Mouse (Mus musculus) embryonic facial prominence, embryonic 11.5 days (tissue): ENCODE measurements around the gene Parm1. TPM values are rescaled to one million over a fixed set of nuclear protein-coding genes. Genes with fewer than 3 reads are reported as not detected.

ENCODE experiments used
- ATAC-seq: fragments of 200-750 bp; cut with Nextera tagmentation; replicated peaks from 2 replicates; pipeline ENCODE4 v1.8.0; 2017; ENCODE audit warnings: low read depth; ENCODE audit not compliant: insufficient number of reproducible peaks, low FRiP score, low TSS enrichment
- DNase-seq: peaks from one replicate; pipeline ENCODE4 v3.0.0-alpha.2; 2015; ENCODE audit warnings: low spot score
- H3K27ac ChIP-seq: fragments of 300-500 bp; sonication (generic); replicated peaks from 2 replicates; pipeline ENCODE4 v1.5.1; 2014; ENCODE audit warnings: mild to moderate bottlenecking, low read depth, low read length, control low read depth
- H3K27me3 ChIP-seq: fragments of 300-500 bp; sonication (generic); 2 replicates; pipeline ENCODE4 v1.6.1; 2014; ENCODE audit warnings: mild to moderate bottlenecking, low read length, moderate library complexity, mixed read lengths; ENCODE audit not compliant: control insufficient read depth, insufficient read depth
- H3K36me3 ChIP-seq: fragments of 300-500 bp; sonication (generic); replicated peaks from 2 replicates; pipeline ENCODE4 v1.6.1; 2014; ENCODE audit warnings: low read depth, mild to moderate bottlenecking, low read length, moderate library complexity, mixed read lengths; ENCODE audit not compliant: control insufficient read depth, insufficient read depth
- H3K4me1 ChIP-seq: fragments of 300-500 bp; sonication (generic); 2 replicates; pipeline ENCODE4 v1.6.1; 2014; ENCODE audit warnings: low read length, mixed read lengths; ENCODE audit not compliant: control insufficient read depth, insufficient read depth
- H3K4me2 ChIP-seq: fragments of 300-500 bp; sonication (generic); 2 replicates; pipeline ENCODE4 v1.6.1; 2014; ENCODE audit warnings: low read depth, mild to moderate bottlenecking, control low read depth, low read length, moderate library complexity
- H3K4me3 ChIP-seq: fragments of 300-500 bp; sonication (generic); 2 replicates; pipeline ENCODE4 v1.5.1; 2014; ENCODE audit warnings: low read depth, low read length, control low read depth
- H3K9ac ChIP-seq: fragments of 300-500 bp; sonication (generic); replicated peaks from 2 replicates; pipeline ENCODE4 v1.6.1; 2014; ENCODE audit warnings: mild to moderate bottlenecking, control low read depth, low read length
- H3K9me3 ChIP-seq: fragments of 300-500 bp; sonication (generic); replicated peaks from 2 replicates; pipeline ENCODE4 v1.6.1; 2016; ENCODE audit warnings: mild to moderate bottlenecking, low read length, inconsistent platforms, mixed read lengths; ENCODE audit not compliant: control insufficient read depth
- whole genome bisulfite sequencing: fragments of 180-500 bp; shearing (Covaris S2); extraction: QIAGEN DNeasy Blood & Tissue Kit; methylation state at CpG from one replicate; pipeline ENCODE4 v1.1.7; 2014; 5-methylcytosine and 5-hydroxymethylcytosine counted together
- polyA plus RNA-seq: library from polyadenylated mRNA; unstranded; fragments of >200 nt; fragmentation: Nextera tagmentation; extraction: Ambion mirVana; gene quantifications from 2 replicates; pipeline ENCODE4 v1.2.1, GENCODE M21; 2014

Gene Parm1
- polyA plus RNA-seq, 1 experiment from 2014 or later = 20.6 TPM

DNA sequence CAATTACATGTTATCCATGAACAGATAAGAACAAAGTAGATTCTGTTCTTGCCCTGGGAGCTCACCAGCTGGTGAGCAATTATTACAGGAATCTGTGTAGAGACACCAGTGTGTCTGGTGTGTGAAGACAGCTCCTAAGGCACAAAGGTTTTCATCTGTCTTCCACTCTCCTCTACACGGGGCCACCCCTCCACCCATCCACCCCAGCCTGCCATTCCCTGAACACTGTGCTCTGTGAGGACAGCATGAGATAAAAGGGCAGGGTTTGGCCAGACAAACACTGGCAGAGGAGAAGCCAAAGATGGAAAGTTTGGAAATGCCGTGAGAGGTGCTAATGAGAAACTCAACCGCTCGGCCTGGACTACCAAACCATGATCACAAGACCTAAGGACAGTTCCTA, 151.8 kb downstream of the Parm1 start:
- Histone ChIP-seq H3K4me3 (no peak overlapping the region), H3K9ac (no peak overlapping the region), H3K9me3 (no peaks in the 10 kb centered on the region), H3K36me3 (no peaks in the 10 kb centered on the region), H3K27me3 (no peaks in the 10 kb centered on the region), H3K27ac (no peak overlapping the region), H3K4me2 (no peak overlapping the region), H3K4me1 (no peaks in the 10 kb centered on the region)
- WGBS = 91% methylated on average over 4 of the region's 4 CpGs
- DNase-seq = no peak
- ATAC-seq = no peak

Other genes with a start within 250 kb of the Parm1 start
- gene Btc, start 114.6 kb upstream of the Parm1 start, polyA plus RNA-seq = 0.25 and 0.76 TPM in 2 replicates